Comparison of ENCODE assay signal across 11 mouse cellular contexts in genomic region chr6:51077769-51078096, GRCm38 (mm10).
A peak's percentile ranks its signal among the peaks of the same experiment; 100 is the strongest.
DNase-seq lines count a peak whose midpoint lies in the region; ATAC-seq and TF ChIP-seq lines count a peak whose summit lies in the region.
"Had no signal": no experiment of that assay in that cellular context is flagged by ENCODE, and none has a peak within 500 bp of the region (broad histone marks: within the 10 kb centered on the region; RNA-seq: fewer than 3 reads in every experiment).

No protein-coding gene starts in this region.

- H3K4me2 ChIP-seq in lung, postnatal 0 days (replicated peaks; ENCODE audit: low read depth, low read length), result 0 out of 2 replicates have a peak overlapping the region, but pooled peaks have one; percentile 14
- peak overlapping the region; percentile 13 for H3K4me2 ChIP-seq in forebrain, embryonic 15.5 days (replicated peaks)
- 0 out of 2 replicates have a peak overlapping the region, but pooled peaks have one; percentile 19 for H3K4me2 ChIP-seq in hindbrain, embryonic 15.5 days
- H3K4me2 ChIP-seq in midbrain, postnatal 0 days (ENCODE audit: low read depth, low read length, poor library complexity, severe bottlenecking), result no peak overlapping the region

- no peak for TF ChIP-seq EP300 in lung, postnatal 0 days (IDR thresholded peaks at IDR 0.05)

- WGBS in lung, postnatal 0 days, result 34% methylated on average over 6 of the region's 6 CpGs
- WGBS in forebrain, embryonic 15.5 days, result 22% methylated on average over 6 of the region's 6 CpGs
- 55% methylated on average over 6 of the region's 6 CpGs for WGBS in hindbrain, embryonic 15.5 days
- WGBS in midbrain, postnatal 0 days, result 35% methylated on average over 6 of the region's 6 CpGs

- H3K27me3 ChIP-seq in lung, postnatal 0 days (replicated peaks; ENCODE audit: insufficient read depth, low read length), result no peaks in the 10 kb centered on the region
- H3K27me3 ChIP-seq in forebrain, embryonic 15.5 days, result no peaks in the 10 kb centered on the region
- no peaks in the 10 kb centered on the region for H3K27me3 ChIP-seq in hindbrain, embryonic 15.5 days
- H3K27me3 ChIP-seq in midbrain, postnatal 0 days (ENCODE audit: insufficient read depth, low read length), result no peaks in the 10 kb centered on the region

- peak overlapping the region; percentile 83 for H3K27ac ChIP-seq in lung, postnatal 0 days (ENCODE audit: low read length)
- peak overlapping the region; percentile 90 for H3K27ac ChIP-seq in forebrain, embryonic 15.5 days (replicated peaks)
- H3K27ac ChIP-seq in hindbrain, embryonic 15.5 days (replicated peaks), result peak overlapping the region; percentile 76
- 0 out of 2 replicates have a peak overlapping the region, but pooled peaks have one; percentile 14 for H3K27ac ChIP-seq in midbrain, postnatal 0 days (ENCODE audit: low read depth, low read length)
- H3K27ac ChIP-seq: kidney, postnatal 0 days had no signal

- ATAC-seq in lung, postnatal 0 days, result 0 out of 2 replicates have a peak, but pooled peaks have one; percentile 11
- peak; percentile 67 for ATAC-seq in forebrain, embryonic 15.5 days (replicated peaks)
- peak; percentile 48; the same call in 1 of the 2 replicates for ATAC-seq in hindbrain, embryonic 15.5 days (ENCODE audit: low FRiP score, low read depth)
- ATAC-seq in midbrain, postnatal 0 days (ENCODE audit: low FRiP score), result no peak

- H3K9me3 ChIP-seq in lung, postnatal 0 days (ENCODE audit: low read length), result no peaks in the 10 kb centered on the region
- H3K9me3 ChIP-seq in forebrain, embryonic 15.5 days, result no peaks in the 10 kb centered on the region
- no peaks in the 10 kb centered on the region for H3K9me3 ChIP-seq in hindbrain, embryonic 15.5 days
- H3K9me3 ChIP-seq in midbrain, postnatal 0 days (ENCODE audit: low read length), result no peaks in the 10 kb centered on the region
- H3K9me3 ChIP-seq: G1E had no signal

- peaks cover 11% of the 10 kb centered on the region; the same call in 1 of the 2 replicates for H3K4me1 ChIP-seq in lung, postnatal 0 days (ENCODE audit: insufficient read depth, low read depth, low read length)
- peaks cover 47% of the 10 kb centered on the region for H3K4me1 ChIP-seq in forebrain, embryonic 15.5 days
- peaks cover 31% of the 10 kb centered on the region for H3K4me1 ChIP-seq in hindbrain, embryonic 15.5 days (replicated peaks)
- H3K4me1 ChIP-seq in midbrain, postnatal 0 days (ENCODE audit: insufficient read depth, low read length), result peaks cover 3% of the 10 kb centered on the region; the same call in 1 of the 2 replicates

- TF ChIP-seq CTCF in lung, postnatal 0 days (IDR thresholded peaks at IDR 0.05), result no peak
- no peak for TF ChIP-seq CTCF in midbrain, postnatal 0 days (IDR thresholded peaks at IDR 0.05)

- H3K4me3 ChIP-seq in lung, postnatal 0 days (ENCODE audit: low read depth, low read length), result no peak overlapping the region
- no peak overlapping the region for H3K4me3 ChIP-seq in forebrain, embryonic 15.5 days
- H3K4me3 ChIP-seq in hindbrain, embryonic 15.5 days, result no peak overlapping the region
- no peak overlapping the region for H3K4me3 ChIP-seq in midbrain, postnatal 0 days (ENCODE audit: low read depth, low read length)

- H3K36me3 ChIP-seq in lung, postnatal 0 days (ENCODE audit: insufficient read depth, low read length), result no peaks in the 10 kb centered on the region
- no peaks in the 10 kb centered on the region for H3K36me3 ChIP-seq in forebrain, embryonic 15.5 days
- H3K36me3 ChIP-seq in hindbrain, embryonic 15.5 days, result no peaks in the 10 kb centered on the region
- no peaks in the 10 kb centered on the region for H3K36me3 ChIP-seq in midbrain, postnatal 0 days (ENCODE audit: insufficient read depth, low read length)
- H3K36me3 ChIP-seq: G1E had no signal

- DNase-seq in lung, postnatal 0 days (ENCODE audit: low spot score), result peak; percentile 13
- DNase-seq in lung, postnatal 36 days, result no peak
- peak; percentile 54 for DNase-seq in midbrain, postnatal 0 days (ENCODE audit: low spot score)
- DNase-seq in ovary, postnatal 36 days (ENCODE audit: low spot score), result no peak
- DNase-seq in right cerebral cortex, adult 2 months (ENCODE audit: low spot score in 2 of 2), result no peak
- DNase-seq in cerebellum, adult 11-12 months, result no peak
- DNase-seq: thymus, adult 18-20 months had no signal

- no peak overlapping the region for H3K9ac ChIP-seq in lung, postnatal 0 days (replicated peaks; ENCODE audit: low read depth)
- H3K9ac ChIP-seq in forebrain, embryonic 15.5 days (replicated peaks), result 0 out of 2 replicates have a peak overlapping the region, but pooled peaks have one; percentile 0
- no peak overlapping the region for H3K9ac ChIP-seq in hindbrain, embryonic 15.5 days
- no peak overlapping the region for H3K9ac ChIP-seq in midbrain, postnatal 0 days (replicated peaks; ENCODE audit: low read length, poor library complexity, severe bottlenecking)

Comparison
In these comparisons a context has a peak if more than half of its experiments do, and no peak if none do; other contexts are left out.
1. DNase-seq: peak in lung, postnatal 0 days (single experiment) and midbrain, postnatal 0 days (single experiment); none in lung, postnatal 36 days (single experiment), ovary, postnatal 36 days (single experiment), right cerebral cortex, adult 2 months (0 of 2) and cerebellum, adult 11-12 months (single experiment).
2. H3K27ac ChIP-seq: peak in every context shown above with its lines; median percentile 90 in forebrain, embryonic 15.5 days; 83 in lung, postnatal 0 days; 76 in hindbrain, embryonic 15.5 days; 14 in midbrain, postnatal 0 days.